Mouse (Mus musculus) granulocyte monocyte progenitor cell, adult 5-6 weeks (primary cell): ENCODE data around the gene Gm20721. TPM values are rescaled to one million over a fixed set of nuclear protein-coding genes. Genes with fewer than 3 reads are reported as not detected.
"Not testable (repeated sequence)": the region's sequence is repeated elsewhere in the genome, so short reads cannot be mapped to it uniquely, and the experiment has no call there.

Experiments
- ATAC-seq: replicated peaks from 2 replicates; pipeline ENCODE4 v1.8.0; 2016; ENCODE audit warnings: mild to moderate bottlenecking, moderate TSS enrichment, inconsistent platforms; ENCODE audit not compliant: poor library complexity, severe bottlenecking
- total RNA-seq, 2 experiments: library from RNA; stranded (forward) in 1 of 2; stranded (reverse) in 1 of 2; fragments of 200-712, 200-1000 nt in 1 of 2; fragments of >200 nt in 1 of 2; fragmentation: Nextera tagmentation in 1 of 2; gene quantifications; 2 replicates each; pipeline ENCODE4 v1.2.3; 2014 to 2017

The Gm20721 gene
- total RNA-seq (2014; fragmentation: Nextera tagmentation) (not detected in 2 replicates), total RNA-seq (2017) (1.4 and 4.7 TPM in 2 replicates)

DNA sequence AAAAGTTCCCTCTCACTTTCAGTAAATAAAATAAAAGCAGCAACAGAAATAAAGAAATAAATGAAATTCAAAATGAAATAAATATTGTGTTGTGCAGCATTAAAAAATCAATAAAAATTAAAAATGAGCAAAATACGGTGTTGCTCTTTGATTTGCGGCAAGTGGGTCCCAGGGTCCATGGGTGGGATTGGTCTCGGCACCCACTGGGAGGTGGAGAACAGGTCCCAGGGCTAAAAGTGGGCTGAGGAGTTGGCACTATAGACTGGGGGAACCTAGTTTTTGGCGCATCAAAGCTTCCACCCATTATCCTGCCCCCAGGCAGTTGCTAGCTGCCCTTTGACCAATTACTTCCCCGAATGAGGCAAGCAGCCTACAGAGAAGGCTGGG is at the start of gene Gm20721:
TSS of gene Gm20721 (minus strand) at position 101 of the 387 bp plus-strand sequence.
- ATAC-seq, result no peak

DNA sequence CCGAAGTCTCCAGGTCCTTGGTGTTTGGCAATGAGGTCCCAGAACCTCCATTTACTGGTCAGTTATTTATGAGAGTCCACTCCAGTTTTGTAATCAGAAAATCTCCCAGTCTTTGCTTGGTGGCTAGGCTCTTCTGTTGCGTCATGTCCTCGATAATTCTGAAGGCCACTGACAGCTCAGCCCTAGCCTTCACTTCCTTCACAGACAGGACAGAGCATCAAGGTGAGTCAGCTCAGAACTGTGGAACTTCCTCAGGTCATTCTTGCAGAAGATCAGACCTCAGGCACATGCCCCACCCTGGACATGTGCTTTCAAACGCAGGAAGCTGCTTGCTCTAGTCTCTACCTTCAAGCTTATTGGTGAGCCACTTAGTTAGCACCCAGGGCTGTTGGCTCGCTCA is 46.9 kb upstream of the Gm20721 start:
- ATAC-seq, result peak; percentile 72

DNA sequence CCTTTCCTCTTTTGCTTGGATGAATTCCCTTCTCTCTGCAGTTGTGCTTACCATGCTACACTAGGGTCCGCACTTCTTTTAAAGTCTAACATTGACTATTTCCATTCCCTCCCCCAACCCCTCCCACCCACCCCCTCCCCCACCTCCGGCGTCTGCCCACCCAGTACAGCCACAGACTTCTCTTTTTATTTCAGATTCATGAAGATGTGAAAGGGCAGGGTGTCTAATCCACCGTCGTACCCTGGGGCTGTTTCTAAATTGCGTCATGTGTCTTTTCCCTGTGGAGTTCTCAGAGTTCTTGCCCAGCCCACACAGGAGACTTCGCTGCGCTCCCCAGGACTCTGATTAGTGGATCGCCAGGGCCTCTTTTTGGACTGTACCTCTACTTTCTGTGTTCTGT is 46.0 kb upstream of the Gm20721 start:
- no peak for ATAC-seq

DNA sequence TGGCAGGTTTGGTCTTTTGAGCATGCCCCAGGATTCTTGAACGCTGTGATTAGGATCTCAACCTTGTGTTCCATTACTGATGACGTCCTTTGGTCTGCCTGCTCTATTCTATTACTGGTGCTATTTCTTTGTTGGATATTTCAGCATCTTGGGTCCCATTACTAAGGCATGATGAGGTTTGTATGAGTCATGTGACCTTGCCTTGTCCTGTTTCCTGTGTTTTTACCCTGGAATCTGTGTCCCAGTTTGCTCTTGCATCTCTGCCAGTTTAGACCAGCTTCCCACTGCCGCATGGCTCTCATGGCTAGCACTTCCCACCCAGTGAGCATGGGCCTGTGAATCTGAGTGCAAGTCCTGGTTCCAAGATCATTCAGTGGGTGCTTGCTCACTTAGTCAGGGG is 45.4 kb upstream of the Gm20721 start:
- no peak for ATAC-seq

DNA sequence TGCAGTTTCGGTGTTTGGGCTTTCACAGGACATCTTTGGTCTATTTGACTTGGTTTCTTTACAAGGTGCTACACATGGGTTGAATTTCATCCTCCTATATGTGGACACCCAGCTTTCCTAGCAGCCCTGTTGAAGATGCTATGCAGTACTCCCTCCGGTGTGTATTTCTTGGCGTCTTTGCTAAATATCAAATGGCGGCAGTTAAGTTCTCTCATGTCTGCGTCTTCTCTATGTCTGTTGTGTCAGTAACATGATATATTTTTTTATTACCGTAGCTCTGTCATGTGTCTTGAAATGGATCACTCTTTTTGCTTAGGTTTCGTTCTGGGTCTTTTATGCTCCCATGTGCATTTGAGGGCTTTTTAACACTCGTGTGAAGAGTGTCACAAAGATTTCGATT is 34.5 kb upstream of the Gm20721 start:
- ATAC-seq, result no peak

DNA sequence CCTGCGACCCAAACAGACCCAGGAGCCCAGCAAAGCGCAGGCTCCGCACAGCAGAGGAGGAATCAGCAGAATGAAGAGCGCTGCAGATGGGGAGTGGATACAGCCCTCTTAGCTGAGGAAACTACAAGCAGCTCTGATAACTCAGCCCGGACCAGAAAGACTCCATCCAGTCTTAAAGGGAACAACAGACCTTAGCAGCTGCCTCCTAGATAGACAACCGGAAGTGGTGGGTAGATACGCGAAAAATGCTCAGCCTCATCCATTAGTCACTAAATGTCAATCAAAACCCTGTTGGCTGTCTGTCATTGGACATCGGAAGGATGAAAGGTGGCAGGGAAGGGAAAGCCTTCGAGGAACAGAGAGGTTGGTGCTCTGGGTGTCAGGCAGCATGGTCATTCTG is 20.1 kb upstream of the Gm20721 start:
- ATAC-seq, result no peak

DNA sequence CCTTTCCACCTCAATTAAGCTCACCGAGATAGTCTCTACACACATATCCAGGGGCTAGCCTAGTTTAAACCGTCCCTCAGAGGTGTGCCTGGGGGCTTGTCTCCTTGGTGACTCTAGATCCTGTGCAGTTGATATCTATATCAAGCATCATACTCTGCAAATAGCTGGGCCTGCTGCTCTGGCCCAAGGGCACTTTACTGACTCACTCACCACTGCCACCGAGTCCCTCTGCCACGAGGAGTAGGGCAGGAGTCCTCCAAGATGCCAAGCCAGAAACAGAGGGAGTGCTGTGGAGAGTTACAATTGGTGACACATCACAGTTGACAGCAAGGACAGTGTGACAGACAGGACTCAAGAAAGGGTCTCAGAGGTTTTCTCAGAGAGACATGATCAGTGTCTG is 13.1 kb upstream of the Gm20721 start:
- ATAC-seq, result no peak

DNA sequence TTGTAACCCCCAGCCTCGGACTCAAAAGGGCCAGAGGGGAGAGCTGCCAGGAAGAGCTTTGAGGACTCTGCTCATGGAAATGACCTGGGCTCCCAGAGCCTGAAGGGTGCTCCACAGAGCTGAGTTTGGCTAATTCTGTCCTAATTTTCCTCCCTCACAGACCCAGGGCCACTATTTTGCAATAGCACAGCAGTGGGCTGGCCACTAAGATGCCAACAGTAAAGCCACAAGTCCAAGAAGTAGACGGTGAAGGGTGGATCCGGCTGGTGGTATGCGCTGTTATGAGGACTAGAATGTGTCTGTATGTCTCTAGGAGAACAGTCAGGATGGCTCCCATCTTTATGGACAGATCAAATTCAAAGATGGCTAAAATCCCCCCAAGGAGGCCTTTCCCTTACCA is 12.0 kb upstream of the Gm20721 start:
- ATAC-seq, result 0 out of 2 replicates have a peak, but pooled peaks have one; percentile 14

DNA sequence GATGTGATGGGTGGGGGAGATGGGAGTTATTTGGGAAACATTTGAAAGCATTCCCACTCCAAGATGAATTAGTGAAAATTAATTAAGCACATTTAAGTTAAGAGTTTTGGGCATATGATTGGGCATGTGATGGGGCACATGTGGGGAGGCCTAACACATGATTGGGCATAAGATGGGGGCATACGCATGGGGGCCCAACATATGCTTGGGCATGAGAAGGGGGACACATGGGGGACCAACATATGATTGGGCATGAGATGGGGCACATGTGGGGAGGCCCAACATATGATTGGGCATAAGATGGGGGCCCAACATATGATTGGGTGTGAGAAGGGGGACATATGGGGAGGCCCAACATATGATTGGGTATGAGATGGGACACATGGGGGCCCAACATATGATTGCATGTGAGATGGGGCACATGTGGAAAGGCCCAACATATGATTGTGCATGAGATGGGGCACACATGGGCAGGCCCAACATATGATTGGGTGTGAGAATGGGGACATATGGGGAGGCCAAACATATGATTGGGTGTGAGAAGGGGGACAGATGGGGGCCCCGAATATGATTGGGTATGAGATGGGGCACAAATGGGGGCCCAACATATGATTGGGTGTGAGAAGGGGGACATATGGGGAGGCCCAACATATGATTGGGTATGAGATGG is 622 bp upstream of the Gm20721 start:
- not testable (repeated sequence) for ATAC-seq

DNA sequence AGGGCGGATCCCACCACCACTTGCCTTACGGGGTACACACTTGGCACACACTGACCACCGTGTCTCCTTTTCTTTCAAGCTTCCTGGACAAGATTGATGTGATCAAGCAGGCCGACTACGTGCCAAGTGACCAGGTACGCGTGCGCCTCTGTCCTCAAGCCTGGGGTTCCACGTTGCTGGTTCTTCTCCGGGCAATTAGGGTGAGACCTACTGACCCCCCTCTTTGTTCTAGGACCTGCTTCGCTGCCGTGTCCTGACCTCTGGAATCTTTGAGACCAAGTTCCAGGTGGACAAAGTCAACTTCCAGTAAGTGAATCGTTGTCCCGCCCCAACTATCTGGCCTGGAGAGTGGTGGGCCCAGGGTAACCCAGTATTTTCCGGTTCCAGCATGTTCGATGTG is 1.5 kb downstream of the Gm20721 start:
- ATAC-seq, result no peak

DNA sequence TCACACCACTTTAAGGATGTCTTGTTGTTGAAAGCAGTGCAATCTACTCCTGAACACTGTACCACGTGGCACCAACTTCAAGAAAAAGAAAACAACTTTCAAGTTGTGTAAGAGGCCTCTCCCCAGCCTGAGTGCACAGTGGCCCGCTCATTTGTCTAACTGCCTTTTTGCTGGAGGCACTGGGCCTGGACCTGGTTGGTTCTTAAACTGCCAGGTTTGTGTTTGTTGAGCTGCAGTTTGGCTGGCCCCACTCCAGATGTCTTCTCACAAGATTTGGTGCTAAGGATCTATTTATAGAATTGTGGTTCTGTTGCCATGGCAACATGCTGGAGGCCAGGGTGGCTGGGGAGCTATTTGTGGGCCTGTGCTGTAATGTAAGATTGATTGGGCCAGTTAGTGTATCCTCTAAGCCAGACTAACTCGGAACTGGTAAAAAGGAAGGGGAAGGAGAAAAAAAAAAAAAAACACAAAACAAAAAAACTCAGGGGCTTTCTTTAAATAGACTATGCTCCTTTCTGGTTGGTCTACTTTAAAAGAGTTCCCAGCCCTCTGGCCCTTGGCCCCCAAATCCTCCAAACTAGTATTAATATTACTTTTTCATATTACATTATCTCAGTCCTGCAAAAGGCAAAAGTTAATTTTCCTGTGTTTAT is 2.4 kb downstream of the Gm20721 start:
- peak; percentile 90 for ATAC-seq

DNA sequence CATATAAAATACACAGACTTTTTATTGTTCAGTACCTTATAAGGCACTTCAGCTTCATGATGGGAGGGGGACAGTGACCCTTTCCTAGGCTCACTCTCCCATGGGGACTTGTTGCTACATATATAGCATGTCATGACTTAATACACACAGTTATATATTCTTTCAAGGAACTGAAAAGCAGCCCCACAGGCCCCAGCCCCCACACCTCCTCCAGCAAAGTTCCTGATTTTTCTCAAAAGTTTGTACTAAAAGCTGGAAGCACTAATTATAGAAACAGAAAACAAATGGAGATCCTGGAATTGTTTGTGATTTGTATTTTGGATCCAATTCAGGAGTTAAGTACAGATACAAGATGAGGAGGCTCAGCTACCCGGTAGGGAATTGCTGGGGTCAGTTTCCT is 2.9 kb downstream of the Gm20721 start:
- peak; percentile 33; the same call in 1 of the 2 replicates for ATAC-seq

DNA sequence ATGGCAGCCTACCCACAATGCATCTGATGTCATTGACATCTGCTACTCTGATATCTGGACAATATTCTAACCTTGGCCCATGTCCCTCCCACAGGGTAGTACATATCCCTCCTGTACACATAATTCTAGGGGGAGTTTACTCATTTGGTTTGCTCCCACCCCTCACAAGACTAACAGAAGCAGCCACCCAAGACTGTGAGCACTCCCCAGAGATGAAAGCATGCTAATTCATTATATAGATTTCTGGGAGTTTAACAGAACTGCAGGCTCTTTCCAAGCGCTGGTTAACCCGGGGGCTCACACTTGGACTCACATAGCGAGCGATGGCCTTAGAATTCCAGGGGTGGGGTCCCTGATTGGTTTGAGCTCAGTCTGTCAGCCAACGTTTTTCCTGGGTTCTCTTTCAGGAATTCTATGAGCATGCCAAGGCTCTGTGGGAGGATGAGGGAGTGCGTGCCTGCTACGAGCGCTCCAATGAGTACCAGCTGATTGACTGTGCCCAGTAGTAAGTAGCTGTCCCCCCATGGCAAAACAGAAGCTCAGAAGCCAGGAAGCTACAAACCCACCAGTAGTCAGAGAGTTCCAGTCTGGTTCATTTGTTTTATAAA is 3.6 kb downstream of the Gm20721 start:
- no peak for ATAC-seq

DNA sequence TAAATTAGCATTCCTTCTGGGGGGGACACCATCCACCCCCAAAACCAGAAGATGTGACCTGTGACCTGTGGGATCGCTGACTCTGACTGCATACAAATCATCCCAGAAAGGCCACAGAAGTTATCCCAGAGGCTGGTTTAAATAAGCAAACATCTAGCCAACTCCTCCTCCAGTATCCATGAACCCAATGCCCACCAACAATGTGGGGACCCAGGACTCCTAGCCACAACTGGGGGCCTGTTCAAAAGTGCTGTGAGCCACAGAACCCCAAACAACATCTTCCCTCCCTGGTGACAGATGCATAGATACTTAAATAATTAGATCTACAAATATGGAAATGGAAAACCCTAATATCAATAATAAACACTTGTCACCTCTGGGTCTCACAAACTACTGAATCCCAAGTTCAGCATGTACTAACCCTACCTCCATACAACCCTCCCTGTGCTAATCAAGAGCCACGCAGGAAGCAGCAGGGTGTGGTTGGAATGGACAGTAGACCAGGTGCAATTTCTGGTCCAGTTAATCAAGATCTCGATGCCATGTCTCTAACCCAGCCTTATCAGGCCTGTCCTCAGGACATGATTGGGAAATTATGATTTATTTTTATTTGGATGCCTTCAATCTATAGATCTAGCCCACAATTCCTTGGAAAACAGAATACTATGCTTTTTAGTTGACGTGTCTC is 5.5 kb downstream of the Gm20721 start:
- ATAC-seq, result no peak

DNA sequence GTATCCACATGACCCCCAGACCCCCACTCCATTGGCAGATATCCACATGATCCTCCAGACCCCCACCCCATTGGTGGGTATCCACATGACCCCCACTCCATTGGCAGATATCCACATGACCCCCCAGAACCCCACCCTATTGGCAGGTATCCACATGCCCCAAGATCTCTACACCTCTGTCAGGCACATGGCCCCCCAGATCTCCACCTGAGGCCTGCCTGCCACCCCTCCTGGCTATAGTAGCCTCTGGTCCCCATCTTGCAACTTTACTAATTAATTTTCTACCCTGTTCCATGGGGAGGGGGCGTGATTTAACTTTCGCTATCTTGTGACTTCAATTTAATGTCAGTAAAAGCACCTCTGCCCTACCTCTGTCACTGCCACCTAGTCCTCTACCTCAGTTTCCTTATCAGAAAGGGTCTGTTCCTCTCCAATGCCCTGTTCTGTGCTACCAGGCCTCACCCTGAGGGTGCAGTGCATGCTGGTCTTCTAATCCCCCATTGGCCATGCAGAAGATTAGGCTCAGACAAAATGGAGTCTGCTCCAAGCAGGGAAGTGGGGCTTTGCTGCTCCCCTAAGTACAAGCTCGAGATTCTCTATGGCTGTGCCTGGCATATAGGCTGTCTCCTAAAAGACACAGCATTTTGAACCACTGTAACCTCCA is 6.2 kb downstream of the Gm20721 start:
- no peak for ATAC-seq

DNA sequence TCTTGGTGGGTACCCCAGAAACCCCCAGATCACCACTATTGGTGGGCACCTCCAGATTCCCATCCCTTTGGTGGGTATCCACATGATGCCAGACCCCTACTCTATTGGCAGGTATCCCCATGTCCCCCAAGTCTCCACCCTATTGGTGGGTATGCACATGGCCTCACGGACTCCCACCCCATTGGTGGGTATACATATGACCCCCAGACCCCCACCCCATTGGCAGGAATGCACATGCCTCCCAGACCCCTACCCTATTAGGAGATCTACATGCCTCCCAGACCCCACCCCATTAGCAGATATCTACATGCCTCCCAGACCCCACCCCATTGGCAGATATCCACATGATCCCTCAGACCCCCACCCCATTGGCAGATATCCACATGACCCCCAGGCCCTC is 6.8 kb downstream of the Gm20721 start:
- no peak for ATAC-seq

DNA sequence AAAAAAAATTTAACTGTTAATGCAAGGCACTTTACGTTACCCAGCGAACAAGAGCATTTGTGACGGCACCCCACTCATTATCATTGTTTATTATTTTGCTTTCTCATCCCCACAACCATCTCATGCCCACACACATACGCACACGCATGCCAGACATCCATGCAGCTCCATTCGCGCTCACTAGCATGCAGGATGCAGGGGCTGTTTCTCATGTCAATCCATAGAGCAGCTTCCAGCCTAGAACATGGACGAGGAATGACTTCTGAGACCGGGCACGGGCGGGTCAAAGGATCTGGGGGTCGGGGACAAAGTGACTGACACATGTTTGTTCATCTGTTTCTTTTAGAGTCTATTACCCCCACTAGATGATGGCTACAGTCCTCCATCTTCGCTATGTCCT is 9.2 kb downstream of the Gm20721 start:
- no peak for ATAC-seq

DNA sequence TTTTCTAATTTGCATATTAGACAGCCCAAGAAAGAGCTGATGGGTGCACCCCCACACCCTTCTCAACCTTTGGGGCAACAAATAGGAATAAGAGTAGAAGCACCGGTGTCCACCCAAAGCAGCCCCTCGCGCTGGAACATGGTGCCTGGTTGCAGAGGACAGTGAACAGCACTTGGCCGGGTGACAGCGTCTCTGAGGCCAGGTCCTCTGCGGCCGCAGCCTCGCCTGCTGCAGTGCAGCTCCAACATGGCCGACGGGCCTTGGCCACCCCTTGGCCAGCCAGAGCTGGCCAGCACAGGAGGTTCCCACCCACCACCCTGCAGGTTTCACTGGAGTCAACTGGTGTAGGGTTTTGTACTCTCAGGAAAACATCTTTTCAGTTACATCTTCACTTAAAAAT is 12.1 kb downstream of the Gm20721 start:
- ATAC-seq, result no peak

DNA sequence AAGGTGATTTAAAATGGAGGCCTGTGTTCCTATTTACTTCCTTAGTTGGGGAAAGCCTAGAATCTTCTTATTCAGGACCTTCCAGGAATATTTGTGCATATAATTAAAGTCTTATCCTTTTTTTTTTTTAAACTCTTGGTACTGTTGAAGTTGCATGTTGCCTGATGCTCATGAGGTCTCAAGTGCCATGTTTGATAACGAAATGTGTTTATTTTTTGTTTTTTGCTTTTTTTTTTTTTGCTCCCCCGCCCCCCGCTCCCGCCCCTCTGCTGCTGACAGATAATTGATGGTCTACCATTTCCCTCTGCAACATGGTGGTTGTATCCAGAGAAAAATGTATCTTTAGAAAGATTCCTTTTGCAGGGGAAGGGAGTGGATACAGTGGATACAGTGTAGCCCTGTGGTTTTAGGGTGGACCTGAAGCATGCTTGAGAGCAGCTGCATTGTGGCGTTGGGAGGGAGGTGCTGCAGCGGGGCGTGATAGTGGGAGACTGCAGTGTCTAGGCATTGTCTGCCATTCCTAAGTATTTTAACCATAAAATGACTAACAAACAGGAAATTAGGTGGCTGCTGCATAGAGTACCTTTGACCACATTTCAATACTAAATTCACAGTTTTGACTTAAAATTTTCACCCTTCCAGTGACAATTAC is 13.1 kb downstream of the Gm20721 start:
- no peak for ATAC-seq
